Mouse (Mus musculus): ENCODE data around the gene Nwd2. TPM values are rescaled to one million over a fixed set of nuclear protein-coding genes. Genes with fewer than 3 reads are reported as not detected.

The Nwd2 gene
- polyA plus RNA-seq, 1 experiment = not detected

GRCm38 (mm10) chr5:63824599-63825350 is 175.9 kb downstream of the Nwd2 start:
- H3K4me1 ChIP-seq (ENCODE audit: control insufficient read depth, insufficient read depth, low read length) = peaks cover 28% of the 10 kb centered on the region
- H3K27ac ChIP-seq (ENCODE audit: insufficient read depth, low read depth, low read length) = no peak overlapping the region
- TF ChIP-seq CTCF (IDR thresholded peaks at IDR 0.05; ENCODE audit: low read depth, low read length) (no peak), POLR2A (IDR thresholded peaks at IDR 0.05; ENCODE audit: borderline replicate concordance, low read depth, low read length) (no peak)
- no peak overlapping the region for H3K4me3 ChIP-seq (ENCODE audit: insufficient read depth, low read length)

DNA sequence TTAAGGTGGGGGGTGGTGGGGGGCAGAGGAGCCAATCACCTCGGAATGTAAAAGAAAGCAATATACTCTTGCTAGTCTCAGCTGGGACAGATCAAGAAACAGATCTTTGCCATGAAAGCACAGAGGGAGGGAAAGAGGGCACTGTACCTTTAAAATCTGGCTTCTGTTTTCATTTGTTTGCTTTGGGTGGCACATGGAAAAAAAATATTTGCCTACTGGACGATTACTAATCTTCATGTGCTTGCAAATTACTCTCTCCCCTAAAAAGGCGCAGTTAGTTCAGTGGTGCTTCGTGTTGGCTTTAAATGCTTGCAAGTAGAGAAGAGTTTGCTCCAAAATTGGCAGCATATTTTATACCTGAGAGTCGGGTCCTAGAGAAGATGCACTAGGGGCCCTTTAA is 177.0 kb downstream of the Nwd2 start:
- H3K4me1 ChIP-seq (ENCODE audit: control insufficient read depth, insufficient read depth, low read length) = peaks cover 36% of the 10 kb centered on the region
- H3K4me3 ChIP-seq (ENCODE audit: insufficient read depth, low read length) = no peak overlapping the region
- H3K27ac ChIP-seq (ENCODE audit: insufficient read depth, low read depth, low read length) = peak overlapping the region; percentile 93
- TF ChIP-seq CTCF (IDR thresholded peaks at IDR 0.05; ENCODE audit: low read depth, low read length) (no peak), POLR2A (IDR thresholded peaks at IDR 0.05; ENCODE audit: borderline replicate concordance, low read depth, low read length) (no peak)

DNA sequence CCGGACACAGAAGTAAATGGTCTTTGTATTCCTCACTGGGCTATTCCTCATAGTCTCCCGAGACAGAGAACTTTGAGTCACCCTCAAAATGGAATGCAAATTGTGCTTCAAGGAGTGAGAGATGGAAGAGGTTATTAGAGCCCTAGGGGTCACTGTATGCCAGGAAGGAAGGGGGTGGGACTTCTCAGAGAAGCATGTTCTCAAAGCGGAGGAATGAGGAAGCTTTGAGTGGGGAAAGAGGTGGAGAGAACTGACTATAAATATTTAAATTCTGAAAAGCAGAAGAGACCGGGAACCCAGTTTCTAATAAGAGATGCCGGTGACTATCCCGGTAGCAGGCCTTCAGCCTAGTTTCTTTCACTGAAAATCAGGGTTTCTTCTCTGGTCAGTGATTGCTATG is 178.1 kb downstream of the Nwd2 start:
- TF ChIP-seq POLR2A (IDR thresholded peaks at IDR 0.05; ENCODE audit: borderline replicate concordance, low read depth, low read length) (no peak), CTCF (IDR thresholded peaks at IDR 0.05; ENCODE audit: low read depth, low read length) (no peak)
- peaks cover 41% of the 10 kb centered on the region for H3K4me1 ChIP-seq (ENCODE audit: control insufficient read depth, insufficient read depth, low read length)
- H3K4me3 ChIP-seq (ENCODE audit: insufficient read depth, low read length) = peak overlapping the region; percentile 48
- peak overlapping the region; percentile 93 for H3K27ac ChIP-seq (ENCODE audit: insufficient read depth, low read depth, low read length)

GRCm38 (mm10) chr5:63827415-63828053 is 178.6 kb downstream of the Nwd2 start:
- TF ChIP-seq CTCF (IDR thresholded peaks at IDR 0.05; ENCODE audit: low read depth, low read length) (no peak), POLR2A (IDR thresholded peaks at IDR 0.05; ENCODE audit: borderline replicate concordance, low read depth, low read length) (no peak)
- H3K27ac ChIP-seq (ENCODE audit: insufficient read depth, low read depth, low read length) = peak overlapping the region; percentile 93
- H3K4me3 ChIP-seq (ENCODE audit: insufficient read depth, low read length) = peak overlapping the region; percentile 43
- H3K4me1 ChIP-seq (ENCODE audit: control insufficient read depth, insufficient read depth, low read length) = peaks cover 41% of the 10 kb centered on the region

- H3K4me3 ChIP-seq (ENCODE audit: insufficient read depth, low read length) = no peak overlapping the region
- no peak for TF ChIP-seq CTCF (IDR thresholded peaks at IDR 0.05; ENCODE audit: low read depth, low read length)
- H3K27ac ChIP-seq (ENCODE audit: insufficient read depth, low read depth, low read length) = peak overlapping the region; percentile 31
- H3K4me1 ChIP-seq (ENCODE audit: control insufficient read depth, insufficient read depth, low read length) = peaks cover 41% of the 10 kb centered on the region
Measured at GRCm38 (mm10) chr5:63828380-63829185, 179.7 kb downstream of the Nwd2 start.

GRCm38 (mm10) chr5:63831054-63831453 is 182.2 kb downstream of the Nwd2 start:
- TF ChIP-seq POLR2A (IDR thresholded peaks at IDR 0.05; ENCODE audit: borderline replicate concordance, low read depth, low read length) (no peak), CTCF (IDR thresholded peaks at IDR 0.05; ENCODE audit: low read depth, low read length) (no peak)
- peak overlapping the region; percentile 68 for H3K27ac ChIP-seq (ENCODE audit: insufficient read depth, low read depth, low read length)
- H3K4me1 ChIP-seq (ENCODE audit: control insufficient read depth, insufficient read depth, low read length) = peaks cover 37% of the 10 kb centered on the region
- no peak overlapping the region for H3K4me3 ChIP-seq (ENCODE audit: insufficient read depth, low read length)

GRCm38 (mm10) chr5:63833955-63834354 is 185.1 kb downstream of the Nwd2 start:
- no peak overlapping the region for H3K4me3 ChIP-seq (ENCODE audit: insufficient read depth, low read length)
- H3K4me1 ChIP-seq (ENCODE audit: control insufficient read depth, insufficient read depth, low read length) = peaks cover 26% of the 10 kb centered on the region
- H3K27ac ChIP-seq (ENCODE audit: insufficient read depth, low read depth, low read length) = no peak overlapping the region
- TF ChIP-seq POLR2A (IDR thresholded peaks at IDR 0.05; ENCODE audit: borderline replicate concordance, low read depth, low read length) (no peak), CTCF (IDR thresholded peaks at IDR 0.05; ENCODE audit: low read depth, low read length) (no peak)

GRCm38 (mm10) chr5:63834435-63834834 is 185.5 kb downstream of the Nwd2 start:
- no peak overlapping the region for H3K27ac ChIP-seq (ENCODE audit: insufficient read depth, low read depth, low read length)
- TF ChIP-seq CTCF (IDR thresholded peaks at IDR 0.05; ENCODE audit: low read depth, low read length) (no peak), POLR2A (IDR thresholded peaks at IDR 0.05; ENCODE audit: borderline replicate concordance, low read depth, low read length) (no peak)

GRCm38 (mm10) chr5:63837115-63837514 is 188.2 kb downstream of the Nwd2 start:
- Histone ChIP-seq H3K4me1 (ENCODE audit: control insufficient read depth, insufficient read depth, low read length) (peaks cover 11% of the 10 kb centered on the region), H3K27ac (ENCODE audit: insufficient read depth, low read depth, low read length) (peak overlapping the region; percentile 16; the same call in 1 of the 2 replicates), H3K4me3 (ENCODE audit: insufficient read depth, low read length) (no peak overlapping the region)
- TF ChIP-seq CTCF (IDR thresholded peaks at IDR 0.05; ENCODE audit: low read depth, low read length) (no peak), POLR2A (IDR thresholded peaks at IDR 0.05; ENCODE audit: borderline replicate concordance, low read depth, low read length) (no peak)

More at GRCm38 (mm10) chr5:63834435-63834834, 185.5 kb downstream of the Nwd2 start:
- Histone ChIP-seq H3K4me1 (ENCODE audit: control insufficient read depth, insufficient read depth, low read length) (peaks cover 25% of the 10 kb centered on the region), H3K4me3 (ENCODE audit: insufficient read depth, low read length) (no peak overlapping the region)

Data from bone marrow macrophage, adult 2 months (primary cell).